Mouse (Mus musculus) liver, embryonic 13.5 days (tissue): ENCODE measurements around the gene Gm8300. TPM values are rescaled to one million over a fixed set of nuclear protein-coding genes. Genes with fewer than 3 reads are reported as not detected.
"Not testable (repeated sequence)": the region's sequence is repeated elsewhere in the genome, so short reads cannot be mapped to it uniquely, and the experiment has no call there.

Source experiments
- ATAC-seq: fragments of 200-750 bp; cut with Nextera tagmentation; 2 replicates; pipeline ENCODE4 v1.8.0; 2017; ENCODE audit warnings: low read depth, mild to moderate bottlenecking, moderate number of reproducible peaks, moderate library complexity
- DNase-seq: peaks from one replicate; pipeline ENCODE4 v3.0.0; 2022
- H3K27ac ChIP-seq: fragments of 300-500 bp; sonication (generic); 2 replicates; pipeline ENCODE4 v1.5.1; 2015; ENCODE audit warnings: moderate library complexity, mild to moderate bottlenecking, inconsistent platforms
- H3K27me3 ChIP-seq: fragments of 300-500 bp; sonication (generic); 2 replicates; pipeline ENCODE4 v1.6.1; 2015; ENCODE audit warnings: mild to moderate bottlenecking, inconsistent platforms
- H3K36me3 ChIP-seq: fragments of 300-500 bp; sonication (generic); 2 replicates; pipeline ENCODE4 v1.6.1; 2015; ENCODE audit warnings: mild to moderate bottlenecking, inconsistent platforms
- H3K4me1 ChIP-seq: fragments of 300-500 bp; sonication (generic); replicated peaks from 2 replicates; pipeline ENCODE4 v1.6.1; 2015; ENCODE audit warnings: inconsistent platforms
- H3K4me2 ChIP-seq: fragments of 300-500 bp; sonication (generic); 2 replicates; pipeline ENCODE4 v1.6.1; 2015; ENCODE audit warnings: inconsistent platforms, mild to moderate bottlenecking, moderate library complexity
- H3K4me3 ChIP-seq: fragments of 300-500 bp; sonication (generic); replicated peaks from 2 replicates; pipeline ENCODE4 v1.5.1; 2015; ENCODE audit warnings: mild to moderate bottlenecking, inconsistent platforms
- H3K9ac ChIP-seq: fragments of 300-500 bp; sonication (generic); 2 replicates; pipeline ENCODE4 v1.6.1; 2015; ENCODE audit warnings: mild to moderate bottlenecking, inconsistent platforms
- H3K9me3 ChIP-seq: fragments of 300-500 bp; sonication (generic); replicated peaks from 2 replicates; pipeline ENCODE4 v1.6.1; 2016; ENCODE audit warnings: inconsistent platforms
- WGBS: fragments of 180-500 bp; shearing (Covaris S2); methylation state at CpG from one replicate; pipeline ENCODE4 v1.1.7; 2015; ENCODE audit not compliant: insufficient replicate concordance; 5-methylcytosine and 5-hydroxymethylcytosine counted together
- polyA plus RNA-seq: library from polyadenylated mRNA; unstranded; fragments of >200 nt; fragmentation: Nextera tagmentation; extraction: Ambion mirVana; gene quantifications from 2 replicates; pipeline ENCODE4 v1.2.1, GENCODE M21; 2015

The Gm8300 gene
- polyA plus RNA-seq, 1 experiment from 2014 or later, result not detected

DNA sequence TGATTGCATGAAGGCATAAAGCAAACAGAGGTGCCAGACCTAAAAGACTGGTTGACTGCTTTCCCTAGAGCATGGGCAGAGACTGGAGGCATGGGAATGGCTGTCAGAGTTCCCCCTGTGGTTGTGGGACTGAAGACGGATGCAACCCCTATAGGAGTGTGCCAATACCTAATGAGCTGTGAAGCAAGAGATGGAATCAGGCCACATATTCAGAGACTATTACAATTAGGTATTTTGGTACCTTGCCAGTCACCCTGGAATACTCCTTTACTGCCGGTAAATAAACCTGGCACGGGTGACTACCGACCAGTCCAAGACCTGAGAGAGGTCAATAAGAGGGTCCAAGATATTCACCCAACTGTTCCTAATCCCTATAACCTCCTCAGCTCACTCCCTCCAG is 36.5 kb downstream of the Gm8300 start:
- not testable (repeated sequence) for H3K27me3 ChIP-seq, H3K27ac ChIP-seq, H3K9ac ChIP-seq, ATAC-seq, H3K9me3 ChIP-seq, H3K36me3 ChIP-seq, H3K4me3 ChIP-seq, DNase-seq, H3K4me2 ChIP-seq, H3K4me1 ChIP-seq
- WGBS, result 78% methylated on average over 4 of the region's 4 CpGs

Other genes with a start within 250 kb of the Gm8300 start
- gene Vipas39, start 248.1 kb upstream of the Gm8300 start, polyA plus RNA-seq, result 9.8 and 10.6 TPM in 2 replicates
- gene Ahsa1, start 247.8 kb upstream of the Gm8300 start, polyA plus RNA-seq, result 196 and 212 TPM in 2 replicates
- 0.27 and 0.30 TPM in 2 replicates for gene Ism2, start 214.6 kb upstream of the Gm8300 start, polyA plus RNA-seq
- 30.6 and 36.4 TPM in 2 replicates for gene Sptlc2, start 126.0 kb upstream of the Gm8300 start, polyA plus RNA-seq
- 228 and 232 TPM in 2 replicates for gene Slirp, start 70.4 kb upstream of the Gm8300 start, polyA plus RNA-seq
- 20.6 and 24.9 TPM in 2 replicates for gene Alkbh1, start 70.3 kb upstream of the Gm8300 start, polyA plus RNA-seq
- 68.7 and 78.4 TPM in 2 replicates for gene Snw1, start 42.0 kb upstream of the Gm8300 start, polyA plus RNA-seq
- gene Gm5788, start 19.6 kb upstream of the Gm8300 start, polyA plus RNA-seq, result not detected in 2 replicates
- not detected in 2 replicates for gene Oog1, start 88.4 kb downstream of the Gm8300 start, polyA plus RNA-seq
- not detected in 2 replicates for gene Gm4027, start 104.6 kb downstream of the Gm8300 start, polyA plus RNA-seq
- not detected in 2 replicates for gene Gm16381, start 130.3 kb downstream of the Gm8300 start, polyA plus RNA-seq